Mouse (Mus musculus): ENCODE measurements at regions not wholly inside any gene's neighbourhood (a gene's known extent, or its start where the extent isn't known, plus 50 kb on each side); places are given as distances from the start of the nearest gene placed in this dataset.

- no peak for DNase-seq (ENCODE audit: low spot score)
- Histone ChIP-seq H3K4me1 (no peaks in the 10 kb centered on the region), H3K36me3 (no peaks in the 10 kb centered on the region), H3K27me3 (ENCODE audit: low read depth, poor library complexity, severe bottlenecking) (no peaks in the 10 kb centered on the region), H3K4me3 (no peak overlapping the region), H3K27ac (replicated peaks) (no peak overlapping the region), H3K9me3 (replicated peaks) (no peaks in the 10 kb centered on the region)
- WGBS = 83% methylated on average over 8 of the region's 8 CpGs
Observed at GRCm38 (mm10) chr11:44349546-44349945, 50.3 kb upstream of the Il12b start.
